Mouse (Mus musculus): ENCODE results near the gene Mapkapk3. TPM values are rescaled to one million over a fixed set of nuclear protein-coding genes. Genes with fewer than 3 reads are reported as not detected.
"Not testable (repeated sequence)": the region's sequence is repeated elsewhere in the genome, so short reads cannot be mapped to it uniquely, and the experiment has no call there.

Gene Mapkapk3
- total RNA-seq, 2 experiments from 2014 or later = 29.5 to 31.4 TPM

- intact Hi-C loops (cut with DNase I) = no loop called here
Observed at GRCm38 (mm10) chr9:107309171-107309570, 19.5 kb upstream of the Mapkapk3 start.

GRCm38 (mm10) chr9:107308346-107309000 lies 18.8 kb upstream of the Mapkapk3 start:
- DNase-seq = no peak
- intact Hi-C loops (cut with DNase I) = no loop called here

More at GRCm38 (mm10) chr9:107309171-107309570, 19.5 kb upstream of the Mapkapk3 start:
- no peak for DNase-seq

- peak; percentile 88 to 89 for DNase-seq
- intact Hi-C loops (cut with DNase I) = no loop called here
Observed at GRCm38 (mm10) chr9:107307886-107308285, 18.2 kb upstream of the Mapkapk3 start.

GRCm38 (mm10) chr9:107307099-107307872 lies 17.6 kb upstream of the Mapkapk3 start:
- DNase-seq = peak; percentile 37 to 53
- intact Hi-C loops (cut with DNase I) = no loop called here

- intact Hi-C loops (cut with DNase I); DNase-seq: not testable (repeated sequence)
Observed at GRCm38 (mm10) chr9:107306673-107307072, 17.0 kb upstream of the Mapkapk3 start.

- intact Hi-C loops (cut with DNase I) = no loop called here
- DNase-seq = peak in 1 of 2 experiments; percentile 22
Observed at GRCm38 (mm10) chr9:107305601-107306542, 16.2 kb upstream of the Mapkapk3 start.

- DNase-seq = no peak
- intact Hi-C loops (cut with DNase I) = no loop called here
Observed at GRCm38 (mm10) chr9:107305012-107305411, 15.3 kb upstream of the Mapkapk3 start.

GRCm38 (mm10) chr9:107304383-107304782 lies 14.7 kb upstream of the Mapkapk3 start:
- DNase-seq = no peak
- intact Hi-C loops (cut with DNase I) = no loop called here

- intact Hi-C loops (cut with DNase I) = no loop called here
- DNase-seq = no peak
Observed at GRCm38 (mm10) chr9:107303900-107304299, 14.2 kb upstream of the Mapkapk3 start.

- intact Hi-C loops (cut with DNase I) = no loop called here
- DNase-seq = peak in 1 of 2 experiments; percentile 31
Observed at GRCm38 (mm10) chr9:107303121-107303820, 13.6 kb upstream of the Mapkapk3 start.

- intact Hi-C loops (cut with DNase I) = no loop called here
- DNase-seq = no peak
Observed at GRCm38 (mm10) chr9:107302592-107302991, 12.9 kb upstream of the Mapkapk3 start.

- no peak for DNase-seq
- intact Hi-C loops (cut with DNase I) = no loop called here
Observed at GRCm38 (mm10) chr9:107301554-107302331, 12.1 kb upstream of the Mapkapk3 start.

GRCm38 (mm10) chr9:107300224-107300973 lies 10.7 kb upstream of the Mapkapk3 start:
- no peak for DNase-seq

GRCm38 (mm10) chr9:107299783-107300182 lies 10.1 kb upstream of the Mapkapk3 start:
- intact Hi-C loops (cut with DNase I) = no loop called here
- DNase-seq = peak in 1 of 2 experiments; percentile 58

More at GRCm38 (mm10) chr9:107300224-107300973, 10.7 kb upstream of the Mapkapk3 start:
- intact Hi-C loops (cut with DNase I) = no loop called here

- intact Hi-C loops (cut with DNase I) = loop anchor here (1.0 kb wide), 1 partner anchor 25 kb away; no protein-coding TSS in a partner anchor
- DNase-seq = no peak
Observed at GRCm38 (mm10) chr9:107298876-107299275, 9.2 kb upstream of the Mapkapk3 start.

- peak; percentile 35 to 57 for DNase-seq
- intact Hi-C loops (cut with DNase I) = loop anchor here (1.0 kb wide), 1 partner anchor 26 kb away; no protein-coding TSS in a partner anchor
Observed at GRCm38 (mm10) chr9:107298059-107298780, 8.5 kb upstream of the Mapkapk3 start.

GRCm38 (mm10) chr9:107297658-107298057 lies 8.0 kb upstream of the Mapkapk3 start:
- intact Hi-C loops (cut with DNase I) = loop anchor here (1.0 kb wide), 1 partner anchor 27 kb away; no protein-coding TSS in a partner anchor
- DNase-seq = no peak

GRCm38 (mm10) chr9:107297059-107297458 lies 7.4 kb upstream of the Mapkapk3 start:
- DNase-seq = no peak
- intact Hi-C loops (cut with DNase I) = no loop called here
